Mouse (Mus musculus) cerebellum, adult 2 months (tissue): Measurements from ENCODE around the gene P3h1.
A peak's percentile ranks its signal among the peaks of the same experiment; 100 is the strongest.

Source experiments
- CTCF ChIP-seq: fragments of 200-500 bp; IDR thresholded peaks from 2 replicates; pipeline ENCODE4 v1.5.1; 2011; ENCODE audit warnings: low read depth, mild to moderate bottlenecking, control low read depth, low read length, moderate library complexity, borderline replicate concordance; ENCODE audit not compliant: insufficient read depth
- POLR2A ChIP-seq: fragments of 200-500 bp; IDR thresholded peaks from 2 replicates; pipeline ENCODE4 v1.6.1; 2011; ENCODE audit warnings: low read length, control low read depth, borderline replicate concordance; ENCODE audit not compliant: insufficient read depth

DNA sequence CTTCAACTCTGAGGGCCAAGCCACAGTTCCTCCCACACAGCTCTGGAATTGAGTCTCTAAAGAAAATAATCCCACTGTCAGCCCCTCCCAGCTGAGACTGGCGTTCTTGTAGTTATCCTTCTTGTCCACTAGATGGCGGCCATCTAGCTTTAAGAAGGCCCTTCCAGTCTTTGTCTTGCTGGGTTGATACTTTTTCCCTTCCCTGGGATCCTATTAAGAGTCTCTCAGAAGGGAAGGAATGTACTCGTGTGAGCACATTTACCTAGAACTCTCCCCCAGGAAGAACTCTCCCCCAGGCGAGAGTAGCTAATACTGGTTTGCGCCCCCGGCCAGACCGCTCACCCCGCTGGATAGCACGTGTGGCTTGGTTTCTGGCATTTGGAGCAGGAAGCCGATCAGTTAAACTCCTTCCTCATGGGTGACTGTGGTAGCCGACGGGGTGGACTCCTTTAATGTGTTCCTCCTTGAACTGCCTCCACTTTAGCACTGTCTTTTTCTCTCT is 6.5 kb downstream of the P3h1 start:
- TF ChIP-seq POLR2A: no peak
- TF ChIP-seq CTCF: peak; percentile 71; the same call in 1 of the 2 replicates
